Mouse (Mus musculus) heart, embryonic 12.5 days (tissue): ENCODE results near the gene Fam3a. TPM values are rescaled to one million over a fixed set of nuclear protein-coding genes. Genes with fewer than 3 reads are reported as not detected.
"Not testable (repeated sequence)": the region's sequence is repeated elsewhere in the genome, so short reads cannot be mapped to it uniquely, and the experiment has no call there.

Experiments
- ATAC-seq: fragments of 200-750 bp; cut with Nextera tagmentation; 2 replicates; pipeline ENCODE4 v1.8.0; 2017; ENCODE audit warnings: moderate TSS enrichment, moderate library complexity; ENCODE audit not compliant: insufficient number of reproducible peaks, low FRiP score
- H3K27ac ChIP-seq: fragments of 300-500 bp; sonication (generic); 2 replicates; pipeline ENCODE4 v1.5.1; 2016; ENCODE audit warnings: mild to moderate bottlenecking, moderate library complexity; ENCODE audit not compliant: poor library complexity, severe bottlenecking
- H3K27me3 ChIP-seq: fragments of 300-500 bp; sonication (generic); replicated peaks from 2 replicates; pipeline ENCODE4 v1.6.1; 2016; ENCODE audit warnings: mild to moderate bottlenecking, moderate library complexity
- H3K36me3 ChIP-seq: fragments of 300-500 bp; sonication (generic); 2 replicates; pipeline ENCODE4 v1.6.1; 2016; ENCODE audit warnings: mild to moderate bottlenecking, moderate library complexity
- H3K4me1 ChIP-seq: fragments of 300-500 bp; sonication (generic); replicated peaks from 2 replicates; pipeline ENCODE4 v1.6.1; 2016; ENCODE audit warnings: mild to moderate bottlenecking
- H3K4me2 ChIP-seq: fragments of 300-500 bp; sonication (generic); 2 replicates; pipeline ENCODE4 v1.6.1; 2016; ENCODE audit warnings: mild to moderate bottlenecking, moderate library complexity
- H3K4me3 ChIP-seq: fragments of 300-500 bp; sonication (generic); 2 replicates; pipeline ENCODE4 v1.5.1; 2016; ENCODE audit warnings: mild to moderate bottlenecking
- H3K9ac ChIP-seq: fragments of 300-500 bp; sonication (generic); 2 replicates; pipeline ENCODE4 v1.6.1; 2016; ENCODE audit warnings: mild to moderate bottlenecking, moderate library complexity
- H3K9me3 ChIP-seq: fragments of 300-500 bp; sonication (generic); replicated peaks from 2 replicates; pipeline ENCODE4 v1.6.1; 2016; ENCODE audit warnings: mild to moderate bottlenecking, moderate library complexity
- WGBS: fragments of 180-500 bp; shearing (Covaris S2); methylation state at CpG from one replicate; pipeline ENCODE4 v1.1.7; 2016; 5-methylcytosine and 5-hydroxymethylcytosine counted together
- polyA plus RNA-seq: library from polyadenylated mRNA; unstranded; fragments of >200 nt; fragmentation: Nextera tagmentation; extraction: Ambion mirVana; gene quantifications from 2 replicates; pipeline ENCODE4 v1.2.1, GENCODE M21; 2016

The Fam3a gene
- polyA plus RNA-seq, 1 experiment from 2014 or later = 25.7 TPM

DNA sequence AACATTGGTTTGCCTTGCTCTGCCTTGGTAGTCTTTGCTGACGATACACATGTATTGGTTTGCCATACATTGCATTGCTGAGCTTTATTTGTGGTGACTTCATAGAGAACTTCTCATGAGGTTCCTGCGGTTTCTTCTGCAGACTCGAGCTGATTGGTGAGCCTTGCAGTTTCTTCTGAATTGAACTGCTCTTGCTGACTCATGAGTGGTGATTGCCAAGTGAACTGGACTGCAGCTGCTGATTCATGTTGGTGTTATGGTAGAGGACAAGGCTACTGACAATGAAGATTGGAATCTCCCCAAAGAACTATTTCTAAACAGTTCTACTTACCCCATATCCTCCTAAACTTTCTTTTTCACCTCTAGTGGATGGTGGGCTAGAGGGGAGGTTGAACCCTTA lies 7.1 kb upstream of the Fam3a start:
- no peak overlapping the region for H3K27ac ChIP-seq
- no peak overlapping the region for H3K4me2 ChIP-seq
- H3K36me3 ChIP-seq = no peaks in the 10 kb centered on the region
- WGBS = 76% methylated on average over 3 of the region's 3 CpGs
- no peak overlapping the region for H3K4me3 ChIP-seq
- H3K9me3 ChIP-seq = no peaks in the 10 kb centered on the region
- no peak overlapping the region for H3K9ac ChIP-seq
- H3K4me1 ChIP-seq = no peaks in the 10 kb centered on the region
- no peaks in the 10 kb centered on the region for H3K27me3 ChIP-seq
- no peak for ATAC-seq

DNA sequence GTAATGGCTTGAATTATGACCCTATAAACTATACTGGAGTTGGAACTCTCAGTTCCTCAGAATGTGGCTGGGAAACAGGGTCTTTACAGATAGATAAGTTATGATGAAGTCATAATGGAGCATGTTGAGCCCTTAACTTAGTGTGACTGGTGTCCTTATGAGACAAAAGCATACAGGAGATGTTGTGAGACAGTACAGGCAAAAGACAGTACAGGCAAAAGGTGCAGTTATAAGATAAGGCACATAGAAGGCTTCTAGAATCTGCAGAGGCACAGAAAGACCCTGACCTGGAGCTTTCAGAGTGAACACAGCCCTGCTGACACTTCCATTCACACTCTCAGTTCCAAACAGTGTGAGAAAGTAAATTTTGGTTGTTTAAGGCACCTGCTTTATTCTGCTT lies 4.9 kb downstream of the Fam3a start:
- no peak overlapping the region for H3K27ac ChIP-seq
- H3K4me1 ChIP-seq = no peaks in the 10 kb centered on the region
- H3K4me2 ChIP-seq = no peak overlapping the region
- no peaks in the 10 kb centered on the region for H3K9me3 ChIP-seq
- H3K36me3 ChIP-seq = peaks cover 16% of the 10 kb centered on the region
- ATAC-seq = no peak
- no peak overlapping the region for H3K4me3 ChIP-seq
- H3K27me3 ChIP-seq = no peaks in the 10 kb centered on the region
- no peak overlapping the region for H3K9ac ChIP-seq

- H3K27ac ChIP-seq = no peak overlapping the region
- H3K36me3 ChIP-seq = peaks cover 16% of the 10 kb centered on the region
- H3K9me3 ChIP-seq = no peaks in the 10 kb centered on the region
- H3K4me2 ChIP-seq = no peak overlapping the region
- ATAC-seq = no peak
- H3K27me3 ChIP-seq = no peaks in the 10 kb centered on the region
- WGBS = 67% methylated on average over 2 of the region's 2 CpGs
- no peak overlapping the region for H3K4me3 ChIP-seq
- no peaks in the 10 kb centered on the region for H3K4me1 ChIP-seq
- H3K9ac ChIP-seq = no peak overlapping the region
These were observed 8.6 kb downstream of the Fam3a start for GRCm38 (mm10) chrX:74384451-74384850.

DNA sequence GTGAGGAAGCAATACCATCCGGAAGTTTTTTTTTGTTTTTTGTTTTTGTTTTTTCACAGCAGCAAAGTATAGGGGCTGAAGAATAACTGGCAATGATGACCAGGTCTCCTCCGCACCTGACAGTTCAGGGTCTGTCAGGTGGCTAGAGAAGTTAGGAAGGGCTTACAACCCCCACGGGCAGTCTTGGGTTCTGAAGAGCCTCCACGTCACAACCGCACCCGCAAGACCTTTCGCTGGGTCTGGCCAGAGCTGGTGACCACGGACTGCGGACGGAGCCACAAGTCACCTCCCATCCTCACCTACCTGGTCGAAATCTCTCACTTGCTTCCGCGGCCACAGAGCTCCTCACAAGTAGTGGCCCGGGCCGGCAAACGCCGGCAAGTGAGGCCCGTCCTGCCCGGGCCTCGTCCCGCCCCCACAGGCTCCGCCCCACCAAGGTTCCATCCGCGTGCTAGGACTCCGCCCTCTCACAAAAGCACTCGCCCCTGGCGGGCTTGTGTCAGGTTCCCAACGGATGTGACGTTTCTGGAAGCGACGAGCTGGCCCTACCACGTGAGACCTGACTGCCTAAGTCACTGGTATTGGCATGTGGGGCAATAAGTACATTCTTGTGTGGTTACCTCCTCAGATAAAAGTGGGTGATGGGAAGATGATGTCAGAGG lies 20.1 kb downstream of the Fam3a start, which contains the start of the genes Ubl4a and Slc10a3:
Gene Ubl4a, minus strand, starts transcription at position 331 of the 662 bp plus-strand sequence.
Gene Slc10a3, minus strand, starts transcription at position 462 of the 662 bp plus-strand sequence.
- Histone ChIP-seq H3K27me3 (no peaks in the 10 kb centered on the region), H3K4me3 (peak within 1 kb of the TSS; percentile 56), H3K9ac (peak within 1 kb of the TSS; percentile 72), H3K4me1 (0 out of 2 replicates have a peak, but pooled peaks cover 3% of the 10 kb centered on the region), H3K36me3 (peaks cover 12% of the 10 kb centered on the region; the same call in 1 of the 2 replicates), H3K9me3 (no peaks in the 10 kb centered on the region), H3K4me2 (peak within 1 kb of the TSS; percentile 71), H3K27ac (no peak within 1 kb of the TSS)
- peak; percentile 95 for ATAC-seq
- WGBS = 18% methylated on average over 32 of the region's 32 CpGs

DNA sequence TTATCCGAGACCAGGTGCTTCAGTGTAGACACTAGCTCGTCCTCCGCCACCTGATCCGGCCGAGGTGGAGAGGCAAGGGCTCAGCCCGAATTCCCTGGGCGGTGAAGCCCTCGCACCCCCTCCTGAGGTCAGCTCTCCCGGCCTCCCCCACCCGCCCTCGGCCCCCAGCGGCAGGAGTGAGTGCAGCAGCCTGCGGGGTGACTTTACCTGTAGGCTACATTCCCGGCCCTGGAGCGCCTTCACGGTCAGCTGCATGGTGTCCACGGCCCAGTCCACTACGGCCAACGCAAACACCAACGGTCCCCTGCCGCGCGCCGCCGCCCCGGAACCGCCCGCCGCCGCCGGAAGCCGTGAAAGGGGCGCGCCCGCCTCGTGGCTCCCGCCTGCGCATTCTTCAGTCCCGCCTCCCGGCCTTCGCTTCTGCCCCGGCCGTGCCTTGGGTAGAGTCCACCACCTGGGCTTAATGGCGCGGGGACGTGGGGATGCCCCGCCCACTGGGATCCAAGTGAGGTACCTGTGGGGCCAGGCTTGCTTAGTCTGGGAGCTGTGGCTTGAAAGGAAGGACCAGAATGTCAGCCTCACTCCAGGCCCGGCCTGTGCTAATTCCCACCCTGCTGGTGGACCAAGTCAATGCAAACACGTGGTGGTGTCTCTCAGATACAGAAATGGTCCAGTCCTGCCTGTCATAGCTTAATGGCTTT lies 24.7 kb downstream of the Fam3a start:
- Histone ChIP-seq H3K27me3 (no peaks in the 10 kb centered on the region), H3K9ac (peak overlapping the region; percentile 88), H3K36me3 (peaks cover 22% of the 10 kb centered on the region), H3K4me3 (peak overlapping the region; percentile 74), H3K9me3 (no peaks in the 10 kb centered on the region), H3K27ac (peak overlapping the region; percentile 76), H3K4me1 (peaks cover 10% of the 10 kb centered on the region), H3K4me2 (peak overlapping the region; percentile 75)
- ATAC-seq = peak; percentile 75
- WGBS = 10% methylated on average over 42 of the region's 49 CpGs

GRCm38 (mm10) chrX:74367512-74367911 lies 25.6 kb downstream of the Fam3a start:
- Histone ChIP-seq H3K4me2 (peak overlapping the region; percentile 75), H3K4me1 (peaks cover 10% of the 10 kb centered on the region), H3K36me3 (peaks cover 22% of the 10 kb centered on the region), H3K27me3 (no peaks in the 10 kb centered on the region), H3K4me3 (peak overlapping the region; percentile 74), H3K27ac (peak overlapping the region; percentile 76; the same call in 1 of the 2 replicates), H3K9me3 (no peaks in the 10 kb centered on the region), H3K9ac (peak overlapping the region; percentile 88)
- WGBS = 58% methylated on average over 10 of the region's 10 CpGs
- no peak for ATAC-seq

DNA sequence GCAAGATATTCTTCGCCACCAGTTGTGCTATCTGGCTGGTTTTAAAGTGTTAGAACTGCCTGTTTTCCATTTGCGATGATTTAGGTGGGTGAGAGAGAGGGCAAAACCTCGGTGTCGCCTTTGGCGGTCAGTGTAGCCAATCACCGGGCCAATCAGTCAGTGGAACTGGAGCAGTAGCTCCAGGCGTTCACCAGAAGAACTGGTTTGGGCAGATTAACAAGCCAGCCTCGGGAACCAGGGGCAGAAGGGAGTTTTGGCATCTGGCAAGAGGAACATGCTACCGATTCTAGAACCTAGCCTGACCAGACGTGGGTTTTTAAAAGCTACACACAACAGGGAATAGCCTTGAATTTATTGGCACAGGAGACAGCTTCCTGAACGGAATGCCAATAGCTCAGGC lies 33.9 kb downstream of the Fam3a start:
- ATAC-seq = no peak
- Histone ChIP-seq H3K27me3 (no peaks in the 10 kb centered on the region), H3K9me3 (no peaks in the 10 kb centered on the region), H3K4me2 (no peak overlapping the region), H3K36me3 (no peaks in the 10 kb centered on the region), H3K4me3 (no peak overlapping the region), H3K4me1 (no peaks in the 10 kb centered on the region), H3K9ac (no peak overlapping the region), H3K27ac (no peak overlapping the region)
- 42% methylated on average over 11 of the region's 11 CpGs for WGBS

DNA sequence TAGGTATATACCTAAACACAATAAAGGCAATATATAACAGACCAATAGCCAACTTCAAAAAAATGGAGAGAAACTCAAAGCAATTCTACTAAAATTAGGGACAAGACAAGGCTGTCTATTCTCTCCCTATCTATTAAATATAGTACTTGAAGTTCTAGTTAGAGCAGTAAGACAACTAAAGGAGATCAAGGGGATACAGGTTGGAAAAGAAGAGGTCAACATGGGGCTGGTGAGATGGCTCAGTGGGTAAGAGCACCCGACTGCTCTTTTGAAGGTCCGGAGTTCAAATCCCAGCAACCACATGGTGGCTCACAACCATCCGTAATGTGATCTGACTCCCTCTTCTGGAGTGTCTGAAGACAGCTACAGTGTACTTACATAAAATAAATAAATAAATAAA lies 36.0 kb downstream of the Fam3a start:
- not testable (repeated sequence) for H3K4me3 ChIP-seq, H3K4me1 ChIP-seq, H3K27ac ChIP-seq, H3K9ac ChIP-seq, H3K27me3 ChIP-seq, H3K36me3 ChIP-seq, ATAC-seq, H3K4me2 ChIP-seq, H3K9me3 ChIP-seq
- WGBS = 79% methylated on average over 3 of the region's 3 CpGs

- H3K4me3 ChIP-seq = peak within 1 kb of the TSS; percentile 59
- H3K36me3 ChIP-seq = no peaks in the 10 kb centered on the region
- peak within 1 kb of the TSS; percentile 74 for H3K9ac ChIP-seq
- no peaks in the 10 kb centered on the region for H3K27me3 ChIP-seq
- peak; percentile 81 for ATAC-seq
- H3K9me3 ChIP-seq = no peaks in the 10 kb centered on the region
- H3K27ac ChIP-seq = peak within 1 kb of the TSS; percentile 33; the same call in 1 of the 2 replicates
- 26% methylated on average over 11 of the region's 22 CpGs for WGBS
- no peaks in the 10 kb centered on the region for H3K4me1 ChIP-seq
- H3K4me2 ChIP-seq = peak within 1 kb of the TSS; percentile 73
These were observed 39.7 kb downstream of the Fam3a start, which contains the start of gene Lage3 for GRCm38 (mm10) chrX:74353467-74353770. Gene Lage3 (minus strand): TSS chrX:74353618.

- no peaks in the 10 kb centered on the region for H3K27me3 ChIP-seq
- 21% methylated on average over 13 of the region's 13 CpGs for WGBS
- H3K4me1 ChIP-seq = no peaks in the 10 kb centered on the region
- no peaks in the 10 kb centered on the region for H3K36me3 ChIP-seq
- H3K4me3 ChIP-seq = peak overlapping the region; percentile 59
- no peaks in the 10 kb centered on the region for H3K9me3 ChIP-seq
- ATAC-seq = no peak
- H3K4me2 ChIP-seq = peak overlapping the region; percentile 73
- peak overlapping the region; percentile 33; the same call in 1 of the 2 replicates for H3K27ac ChIP-seq
- peak overlapping the region; percentile 74 for H3K9ac ChIP-seq
These were observed 40.2 kb downstream of the Fam3a start for GRCm38 (mm10) chrX:74352645-74353466.
